Mouse (Mus musculus) cerebellum, adult 2 months (tissue): ENCODE measurements around the gene Trap1.

Source experiments
- CTCF ChIP-seq: fragments of 200-500 bp; IDR thresholded peaks from 2 replicates; pipeline ENCODE4 v1.5.1; 2011; ENCODE audit warnings: low read depth, mild to moderate bottlenecking, control low read depth, low read length, moderate library complexity, borderline replicate concordance; ENCODE audit not compliant: insufficient read depth
- POLR2A ChIP-seq: fragments of 200-500 bp; IDR thresholded peaks from 2 replicates; pipeline ENCODE4 v1.6.1; 2011; ENCODE audit warnings: low read length, control low read depth, borderline replicate concordance; ENCODE audit not compliant: insufficient read depth

GRCm38 (mm10) chr16:4096898-4097297 lies 19.3 kb upstream of the Trap1 start:
- no peak for TF ChIP-seq POLR2A
- TF ChIP-seq CTCF = no peak
